In the genomic region with DNA sequence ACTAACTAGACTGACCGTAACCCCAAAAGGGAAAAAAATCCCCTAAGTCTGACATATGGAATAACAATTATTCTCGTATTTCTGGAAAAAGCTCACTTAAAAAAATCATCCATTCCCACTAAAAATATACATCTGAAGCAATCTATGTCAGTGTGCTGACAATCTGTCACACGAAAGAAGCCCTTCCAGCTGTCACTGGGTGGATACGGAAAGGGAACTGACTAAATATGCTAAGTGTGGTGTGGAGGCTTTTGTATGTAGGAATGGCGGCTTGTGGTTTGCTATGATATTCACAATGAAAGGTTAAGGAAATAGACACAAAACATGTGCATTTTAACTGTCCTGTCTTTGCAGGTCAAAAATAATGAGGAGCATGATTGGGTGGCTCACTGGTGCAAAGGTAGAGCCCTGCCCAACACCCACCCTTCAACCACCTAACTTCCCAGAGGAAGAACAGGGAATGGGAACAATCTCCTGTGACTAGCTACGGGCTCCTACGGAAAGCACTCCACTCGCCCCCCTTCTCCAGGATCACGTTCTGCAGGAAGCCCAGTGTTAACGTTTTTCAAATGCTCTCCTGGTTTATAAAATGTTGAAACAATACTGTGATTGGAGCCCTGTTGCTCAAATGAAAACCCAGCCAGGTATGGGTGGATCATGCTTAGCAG, we compare ENCODE assay signal across 12 mouse cellular contexts.
A peak's percentile ranks its signal among the peaks of the same experiment; 100 is the strongest.
DNase-seq lines count a peak whose midpoint lies in the region; ATAC-seq and TF ChIP-seq lines count a peak whose summit lies in the region.
"Had no signal": no experiment of that assay in that cellular context is flagged by ENCODE, and none has a peak within 500 bp of the region (broad histone marks: within the 10 kb centered on the region; RNA-seq: fewer than 3 reads in every experiment).

No protein-coding gene starts in this region.

- no peaks in the 10 kb centered on the region for H3K36me3 ChIP-seq in lung, postnatal 0 days (ENCODE audit: insufficient read depth, low read length)
- H3K36me3 ChIP-seq in forebrain, embryonic 16.5 days (ENCODE audit: control insufficient read depth, insufficient read depth) = no peaks in the 10 kb centered on the region
- H3K36me3 ChIP-seq in midbrain, embryonic 16.5 days (ENCODE audit: control insufficient read depth, insufficient read depth, low read length) = no peaks in the 10 kb centered on the region
- H3K36me3 ChIP-seq: lung, embryonic 15.5 days had no signal

- DNase-seq in frontal cortex, adult 2 months (ENCODE audit: extremely low spot score in 1 of 2, low spot score in 1 of 2) = peak; percentile 14 to 60
- no peak for DNase-seq in frontal cortex, postnatal 10 days (ENCODE audit: low spot score in 2 of 2)
- peak; percentile 53 for DNase-seq in lung, postnatal 0 days (ENCODE audit: low spot score)
- DNase-seq in lung, postnatal 25 days (ENCODE audit: low spot score) = no peak
- no peak for DNase-seq in spleen, postnatal 14 days (ENCODE audit: low spot score in 2 of 2)
- DNase-seq: adrenal gland, adult 8-10 months; kidney, adult 11 months; kidney, postnatal 25 days; layer of hippocampus, adult 9-11 months had no signal

- no peak overlapping the region for H3K4me3 ChIP-seq in lung, postnatal 0 days (ENCODE audit: low read depth, low read length)
- H3K4me3 ChIP-seq in forebrain, embryonic 16.5 days (replicated peaks; ENCODE audit: low read length) = no peak overlapping the region
- no peak overlapping the region for H3K4me3 ChIP-seq in midbrain, embryonic 16.5 days (ENCODE audit: low read depth, low read length)
- H3K4me3 ChIP-seq: lung, embryonic 15.5 days had no signal

- peak; percentile 29; the same call in 1 of the 2 replicates for ATAC-seq in lung, postnatal 0 days
- no peak for ATAC-seq in forebrain, embryonic 16.5 days
- ATAC-seq in midbrain, embryonic 16.5 days = peak; percentile 54; the same call in 1 of the 2 replicates

- 0 out of 2 replicates have a peak, but pooled peaks have one; percentile 27 for TF ChIP-seq EP300 in lung, postnatal 0 days (IDR thresholded peaks at IDR 0.05)

- no peak overlapping the region for H3K9ac ChIP-seq in lung, postnatal 0 days (replicated peaks; ENCODE audit: low read depth)
- no peak overlapping the region for H3K9ac ChIP-seq in forebrain, embryonic 16.5 days (replicated peaks; ENCODE audit: low read depth, low read length)
- H3K9ac ChIP-seq in midbrain, embryonic 16.5 days (ENCODE audit: low read depth, low read length) = no peak overlapping the region
- H3K9ac ChIP-seq: lung, embryonic 15.5 days had no signal

- no peak for TF ChIP-seq CTCF in lung, postnatal 0 days (IDR thresholded peaks at IDR 0.05)

- H3K27ac ChIP-seq in lung, postnatal 0 days (ENCODE audit: low read length) = no peak overlapping the region
- H3K27ac ChIP-seq in forebrain, embryonic 16.5 days (ENCODE audit: low read length) = peak overlapping the region; percentile 38
- H3K27ac ChIP-seq in midbrain, embryonic 16.5 days (ENCODE audit: low read length) = peak overlapping the region; percentile 9
- H3K27ac ChIP-seq: lung, embryonic 15.5 days had no signal

- WGBS in lung, postnatal 0 days = 31% methylated on average over 10 of the region's 10 CpGs
- 34% methylated on average over 10 of the region's 10 CpGs for WGBS in forebrain, embryonic 16.5 days
- WGBS in midbrain, embryonic 16.5 days = 36% methylated on average over 10 of the region's 10 CpGs

- no peaks in the 10 kb centered on the region for H3K27me3 ChIP-seq in lung, postnatal 0 days (replicated peaks; ENCODE audit: insufficient read depth, low read length)
- no peaks in the 10 kb centered on the region for H3K27me3 ChIP-seq in forebrain, embryonic 16.5 days (replicated peaks; ENCODE audit: control insufficient read depth, insufficient read depth, low read length)
- H3K27me3 ChIP-seq in midbrain, embryonic 16.5 days (ENCODE audit: control insufficient read depth, insufficient read depth, low read depth, low read length) = no peaks in the 10 kb centered on the region
- H3K27me3 ChIP-seq: lung, embryonic 15.5 days had no signal

- H3K9me3 ChIP-seq in lung, postnatal 0 days (ENCODE audit: low read length) = no peaks in the 10 kb centered on the region
- no peaks in the 10 kb centered on the region for H3K9me3 ChIP-seq in forebrain, embryonic 16.5 days (ENCODE audit: control insufficient read depth, low read length)
- no peaks in the 10 kb centered on the region for H3K9me3 ChIP-seq in midbrain, embryonic 16.5 days (replicated peaks; ENCODE audit: control insufficient read depth, low read length, poor library complexity, severe bottlenecking)
- H3K9me3 ChIP-seq: lung, embryonic 15.5 days had no signal

- no peak overlapping the region for H3K4me2 ChIP-seq in lung, postnatal 0 days (replicated peaks; ENCODE audit: low read depth, low read length)
- H3K4me2 ChIP-seq in forebrain, embryonic 16.5 days (ENCODE audit: low read length) = no peak overlapping the region
- H3K4me2 ChIP-seq in midbrain, embryonic 16.5 days (ENCODE audit: low read length) = no peak overlapping the region
- H3K4me2 ChIP-seq: lung, embryonic 15.5 days had no signal

- peaks cover 6% of the 10 kb centered on the region; the same call in 1 of the 2 replicates for H3K4me1 ChIP-seq in lung, postnatal 0 days (ENCODE audit: insufficient read depth, low read depth, low read length)
- H3K4me1 ChIP-seq in forebrain, embryonic 16.5 days (replicated peaks; ENCODE audit: control insufficient read depth, insufficient read depth, low read length) = peaks cover 9% of the 10 kb centered on the region
- peaks cover 4% of the 10 kb centered on the region; the same call in 1 of the 2 replicates for H3K4me1 ChIP-seq in midbrain, embryonic 16.5 days (ENCODE audit: control insufficient read depth, insufficient read depth, low read length)

Comparison
In these comparisons a context has a peak if more than half of its experiments do, and no peak if none do; other contexts are left out.
1. DNase-seq: peak in frontal cortex, adult 2 months (2 of 2) and lung, postnatal 0 days (single experiment); none in frontal cortex, postnatal 10 days (0 of 2), lung, postnatal 25 days (single experiment) and spleen, postnatal 14 days (0 of 2).